Mouse (Mus musculus) hindbrain, embryonic 11.5 days (tissue): ENCODE data around the gene Nxpe3. TPM values are rescaled to one million over a fixed set of nuclear protein-coding genes. Genes with fewer than 3 reads are reported as not detected.
"Not testable (repeated sequence)": the region's sequence is repeated elsewhere in the genome, so short reads cannot be mapped to it uniquely, and the experiment has no call there.

ENCODE experiments used
- ATAC-seq: fragments of 200-750 bp; cut with Nextera tagmentation; 2 replicates; pipeline ENCODE4 v1.8.0; 2017; ENCODE audit warnings: mild to moderate bottlenecking, moderate TSS enrichment, moderate library complexity; ENCODE audit not compliant: low FRiP score
- DNase-seq: peaks from one replicate; pipeline ENCODE4 v3.0.0-alpha.2; 2015; ENCODE audit warnings: low spot score
- H3K27ac ChIP-seq: fragments of 300-500 bp; sonication (generic); 2 replicates; pipeline ENCODE4 v1.5.1; 2014; ENCODE audit warnings: mild to moderate bottlenecking, low read depth, low read length
- H3K27me3 ChIP-seq: fragments of 300-500 bp; sonication (generic); 2 replicates; pipeline ENCODE4 v1.6.1; 2014; ENCODE audit warnings: mild to moderate bottlenecking, low read length, moderate library complexity, mixed read lengths; ENCODE audit not compliant: control insufficient read depth, insufficient read depth
- H3K36me3 ChIP-seq: fragments of 300-500 bp; sonication (generic); 2 replicates; pipeline ENCODE4 v1.6.1; 2014; ENCODE audit warnings: mild to moderate bottlenecking, low read length, moderate library complexity, mixed read lengths; ENCODE audit not compliant: control insufficient read depth, insufficient read depth
- H3K4me1 ChIP-seq: fragments of 300-500 bp; sonication (generic); replicated peaks from 2 replicates; pipeline ENCODE4 v1.6.1; 2014; ENCODE audit warnings: low read length, mixed read lengths; ENCODE audit not compliant: control insufficient read depth, insufficient read depth
- H3K4me2 ChIP-seq: fragments of 300-500 bp; sonication (generic); replicated peaks from 2 replicates; pipeline ENCODE4 v1.6.1; 2014; ENCODE audit warnings: mild to moderate bottlenecking, low read depth, low read length
- H3K4me3 ChIP-seq: fragments of 300-500 bp; sonication (generic); 2 replicates; pipeline ENCODE4 v1.5.1; 2014; ENCODE audit warnings: low read depth, low read length
- H3K9ac ChIP-seq: fragments of 300-500 bp; sonication (generic); 2 replicates; pipeline ENCODE4 v1.6.1; 2014; ENCODE audit warnings: low read depth, low read length
- H3K9me3 ChIP-seq: fragments of 300-500 bp; sonication (generic); 2 replicates; pipeline ENCODE4 v1.6.1; 2016; ENCODE audit warnings: low read length; ENCODE audit not compliant: control insufficient read depth
- WGBS: fragments of 180-500 bp; shearing (Covaris S2); extraction: QIAGEN DNeasy Blood & Tissue Kit; methylation state at CpG from one replicate; pipeline ENCODE4 v1.1.7; 2014; 5-methylcytosine and 5-hydroxymethylcytosine counted together
- polyA plus RNA-seq: library from polyadenylated mRNA; unstranded; fragments of >200 nt; fragmentation: Nextera tagmentation; extraction: Ambion mirVana; gene quantifications from 2 replicates; pipeline ENCODE4 v1.2.1, GENCODE M21; 2014

The Nxpe3 gene
- polyA plus RNA-seq, 1 experiment from 2014 or later, result 1.0 TPM

DNA sequence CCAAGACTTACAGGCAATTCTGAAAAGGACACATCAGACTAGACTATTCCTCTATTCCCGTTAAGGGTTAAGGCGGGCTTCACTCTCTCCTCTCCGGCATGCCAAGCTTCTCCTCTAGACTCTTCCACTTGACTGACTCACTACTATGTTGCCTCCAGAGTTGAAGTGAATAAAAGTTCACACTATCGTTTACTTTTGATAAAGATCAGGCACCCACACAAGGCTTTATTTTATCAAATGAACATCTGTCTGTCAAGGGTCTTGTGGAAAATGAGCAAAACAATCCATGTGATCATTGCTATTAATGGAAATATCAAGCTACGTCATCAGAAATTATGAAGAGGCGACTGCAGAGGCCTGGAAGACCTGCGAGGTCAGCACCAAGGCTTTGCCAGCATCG, 47.4 kb downstream of the Nxpe3 start:
- Histone ChIP-seq H3K4me3 (no peak overlapping the region), H3K9me3 (no peaks in the 10 kb centered on the region), H3K27me3 (no peaks in the 10 kb centered on the region), H3K36me3 (0 out of 2 replicates have a peak, but pooled peaks cover 3% of the 10 kb centered on the region), H3K4me1 (no peaks in the 10 kb centered on the region), H3K9ac (no peak overlapping the region), H3K4me2 (no peak overlapping the region), H3K27ac (no peak overlapping the region)
- DNase-seq (no peak), ATAC-seq (no peak)
- WGBS, result 84% methylated on average over 8 of the region's 8 CpGs

DNA sequence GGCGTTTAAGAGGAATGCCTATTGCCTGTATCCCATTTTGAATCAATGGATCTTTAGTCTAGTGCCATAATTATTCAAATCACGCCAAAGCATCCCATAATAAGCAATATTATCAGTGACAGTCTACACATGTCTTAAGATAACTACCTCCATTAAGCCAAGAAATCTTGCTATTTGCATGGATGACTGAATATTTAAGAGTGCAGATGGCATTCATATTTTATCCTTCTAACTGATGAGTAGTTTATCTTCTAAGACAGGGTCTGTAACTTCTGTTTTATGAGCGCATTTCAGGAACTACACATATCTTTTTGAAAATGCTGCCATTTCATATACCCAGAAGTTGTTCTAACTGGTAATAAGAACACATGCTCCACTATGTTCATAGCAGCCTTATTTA, 50.2 kb downstream of the Nxpe3 start:
- Histone ChIP-seq H3K4me1 (no peaks in the 10 kb centered on the region), H3K27me3 (no peaks in the 10 kb centered on the region), H3K36me3 (0 out of 2 replicates have a peak, but pooled peaks cover 3% of the 10 kb centered on the region), H3K4me2 (no peak overlapping the region), H3K27ac (no peak overlapping the region), H3K9ac (no peak overlapping the region), H3K9me3 (no peaks in the 10 kb centered on the region), H3K4me3 (no peak overlapping the region)
- DNase-seq (no peak), ATAC-seq (no peak)
- 90% methylated on average over 3 of the region's 3 CpGs for WGBS

DNA sequence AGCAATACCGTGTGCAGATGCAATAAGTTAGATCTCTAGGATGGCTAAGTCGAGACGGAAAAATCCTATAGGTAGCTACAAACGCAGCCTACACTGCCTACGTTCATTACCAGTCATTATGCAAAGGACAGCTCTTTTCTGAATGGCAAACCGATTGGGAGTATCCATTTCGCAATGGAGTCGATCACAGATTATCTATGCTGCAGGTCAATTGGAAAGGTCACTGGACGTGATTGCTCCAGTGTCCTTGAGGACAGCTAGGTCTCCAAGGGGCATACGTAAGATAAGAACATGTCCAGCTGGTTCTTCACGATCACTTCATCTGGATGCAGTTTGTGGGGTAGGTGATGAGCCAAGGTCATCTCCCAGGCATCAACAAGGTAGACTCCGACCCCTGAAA, 51.2 kb downstream of the Nxpe3 start:
- ATAC-seq (no peak), DNase-seq (no peak)
- Histone ChIP-seq H3K36me3 (0 out of 2 replicates have a peak, but pooled peaks cover 3% of the 10 kb centered on the region), H3K27ac (no peak overlapping the region), H3K9me3 (no peaks in the 10 kb centered on the region), H3K4me2 (no peak overlapping the region), H3K27me3 (no peaks in the 10 kb centered on the region), H3K9ac (no peak overlapping the region), H3K4me3 (no peak overlapping the region), H3K4me1 (no peaks in the 10 kb centered on the region)
- WGBS, result 94% methylated on average over 12 of the region's 12 CpGs

DNA sequence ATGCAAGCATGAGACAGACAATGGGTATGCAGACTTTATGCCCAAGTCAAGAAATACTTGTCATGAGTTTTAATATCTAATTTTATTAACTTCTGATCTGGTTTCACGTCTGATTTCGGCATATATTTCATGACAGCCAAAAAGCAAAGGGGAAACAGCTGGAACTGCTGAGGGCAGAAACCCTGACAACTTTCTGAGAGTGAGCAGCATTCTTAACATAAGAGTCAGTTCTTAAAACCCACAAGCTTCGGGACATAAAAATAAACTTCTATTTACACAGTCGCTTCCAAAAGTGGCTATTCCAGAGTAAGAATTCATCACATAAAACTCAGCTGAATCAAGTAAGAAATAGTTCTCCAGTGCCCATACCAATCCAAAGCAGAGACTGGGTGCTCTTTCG, 52.0 kb downstream of the Nxpe3 start:
- H3K9me3 ChIP-seq, result no peaks in the 10 kb centered on the region
- no peak overlapping the region for H3K9ac ChIP-seq
- H3K4me2 ChIP-seq, result no peak overlapping the region
- H3K4me3 ChIP-seq, result no peak overlapping the region
- no peaks in the 10 kb centered on the region for H3K27me3 ChIP-seq
- H3K27ac ChIP-seq, result no peak overlapping the region
- H3K36me3 ChIP-seq, result 0 out of 2 replicates have a peak, but pooled peaks cover 3% of the 10 kb centered on the region
- WGBS, result 95% methylated on average over 5 of the region's 5 CpGs
- H3K4me1 ChIP-seq, result no peaks in the 10 kb centered on the region; the same call in 1 of the 2 replicates
- no peak for DNase-seq
- ATAC-seq, result no peak

DNA sequence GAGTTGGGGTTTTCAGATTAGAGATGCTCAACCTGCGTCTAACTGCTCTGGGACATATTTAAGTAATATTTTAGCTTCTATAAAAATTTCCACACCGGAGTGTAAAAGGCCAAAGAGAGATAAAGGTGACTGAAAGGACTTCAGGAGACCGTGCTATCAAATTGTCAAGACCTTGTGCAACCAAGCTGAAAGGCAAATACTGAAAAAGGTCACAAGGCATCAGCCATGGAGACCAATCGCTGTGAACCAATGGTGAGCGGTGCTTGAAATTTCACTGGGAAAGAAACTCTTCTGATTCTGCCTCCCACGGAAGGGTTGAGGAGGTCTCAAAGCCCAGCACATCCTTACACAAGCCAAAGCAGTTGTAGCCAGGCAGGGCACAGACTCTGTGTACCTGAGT, 53.6 kb downstream of the Nxpe3 start:
- Histone ChIP-seq H3K27me3 (no peaks in the 10 kb centered on the region), H3K4me1 (no peaks in the 10 kb centered on the region; the same call in 1 of the 2 replicates), H3K36me3 (0 out of 2 replicates have a peak, but pooled peaks cover 3% of the 10 kb centered on the region), H3K27ac (no peak overlapping the region), H3K4me3 (no peak overlapping the region), H3K9me3 (no peaks in the 10 kb centered on the region), H3K9ac (no peak overlapping the region), H3K4me2 (no peak overlapping the region)
- ATAC-seq, result no peak
- DNase-seq, result no peak
- 93% methylated on average over 6 of the region's 6 CpGs for WGBS

DNA sequence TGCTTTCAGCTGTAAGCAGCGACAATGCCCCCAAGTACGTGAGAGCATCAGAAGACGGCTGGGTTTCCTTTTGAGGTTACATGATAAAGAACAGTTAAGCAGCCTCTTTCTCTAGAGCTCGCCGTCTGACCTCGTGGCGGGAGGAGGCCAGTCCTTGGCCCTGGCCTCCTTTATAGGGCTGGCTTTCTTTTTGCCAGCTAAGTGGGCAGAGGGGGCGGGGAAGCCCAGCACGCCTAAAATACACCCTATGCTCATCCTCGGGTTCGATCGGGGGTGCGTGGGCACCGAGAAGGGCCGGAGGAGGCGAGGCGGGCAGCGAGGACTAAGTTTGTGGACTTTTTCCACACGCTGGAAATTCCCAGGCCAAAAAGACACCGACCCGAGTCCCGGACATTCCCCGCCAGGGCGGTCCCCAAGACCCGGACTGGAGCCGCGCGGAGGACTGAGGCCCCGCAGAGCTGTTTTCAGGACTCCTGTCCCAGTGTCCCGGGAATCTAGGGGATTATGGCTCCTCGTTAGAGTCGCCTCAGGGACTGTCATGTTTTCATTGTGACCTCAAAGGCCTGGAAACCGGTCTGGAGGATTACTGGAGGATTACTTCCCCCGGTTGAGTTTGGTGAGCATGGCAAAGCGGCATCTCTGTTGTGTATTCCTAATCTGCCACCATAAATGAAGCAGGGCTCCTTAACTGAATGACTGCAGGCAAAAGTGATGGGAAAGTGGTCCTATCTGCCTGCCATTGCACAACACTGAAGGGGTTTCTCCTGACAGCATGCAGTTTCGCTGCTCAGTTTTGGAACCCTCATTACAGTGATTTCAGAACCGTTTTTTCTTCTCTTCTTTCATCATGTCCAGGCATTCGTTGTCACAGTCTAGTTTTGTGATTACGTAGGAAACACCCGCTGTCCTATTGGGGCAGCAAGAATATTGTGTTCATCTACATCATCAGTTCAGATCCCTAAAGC, 56.3 kb downstream of the Nxpe3 start, which contains the start of gene Nfkbiz:
Gene Nfkbiz (minus strand): TSS at position 390 of the 965 bp plus-strand sequence.
- H3K27ac ChIP-seq, result peak within 1 kb of the TSS; percentile 69; the same call in 1 of the 2 replicates
- no peaks in the 10 kb centered on the region for H3K36me3 ChIP-seq
- H3K4me2 ChIP-seq, result peak within 1 kb of the TSS; percentile 62
- peak within 1 kb of the TSS; percentile 52 for H3K4me3 ChIP-seq
- ATAC-seq (peak; percentile 96), DNase-seq (peak; percentile 88)
- peak within 1 kb of the TSS; percentile 80 for H3K9ac ChIP-seq
- H3K4me1 ChIP-seq, result no peaks in the 10 kb centered on the region; the same call in 1 of the 2 replicates
- H3K9me3 ChIP-seq, result no peaks in the 10 kb centered on the region
- H3K27me3 ChIP-seq, result no peaks in the 10 kb centered on the region
- WGBS, result under 1% methylated on average over 40 of the region's 40 CpGs

DNA sequence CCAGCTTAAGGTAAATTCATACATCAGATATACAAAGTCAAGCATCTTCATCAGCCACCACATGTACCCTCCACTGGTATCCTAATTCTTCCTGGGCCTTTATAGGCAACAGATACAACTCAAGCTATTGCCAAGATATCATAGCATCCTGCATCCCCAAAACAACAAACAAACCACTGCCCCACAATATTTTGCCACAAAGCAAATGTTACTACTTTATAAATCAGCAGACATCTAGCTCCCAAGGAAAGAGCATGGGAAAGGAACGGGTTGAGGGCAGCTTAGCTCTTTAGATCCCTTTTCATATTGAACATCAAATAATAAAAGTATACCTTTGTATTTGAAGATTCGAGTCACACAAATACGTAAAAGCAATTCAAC, 57.0 kb downstream of the Nxpe3 start:
- WGBS, result 19% methylated on average over 3 of the region's 3 CpGs
- Histone ChIP-seq H3K9me3 (no peaks in the 10 kb centered on the region), H3K27ac (no peak overlapping the region), H3K4me3 (peak overlapping the region; percentile 52), H3K4me2 (peak overlapping the region; percentile 62), H3K27me3 (no peaks in the 10 kb centered on the region), H3K36me3 (no peaks in the 10 kb centered on the region), H3K9ac (peak overlapping the region; percentile 80), H3K4me1 (no peaks in the 10 kb centered on the region; the same call in 1 of the 2 replicates)
- ATAC-seq, result no peak
- no peak for DNase-seq

DNA sequence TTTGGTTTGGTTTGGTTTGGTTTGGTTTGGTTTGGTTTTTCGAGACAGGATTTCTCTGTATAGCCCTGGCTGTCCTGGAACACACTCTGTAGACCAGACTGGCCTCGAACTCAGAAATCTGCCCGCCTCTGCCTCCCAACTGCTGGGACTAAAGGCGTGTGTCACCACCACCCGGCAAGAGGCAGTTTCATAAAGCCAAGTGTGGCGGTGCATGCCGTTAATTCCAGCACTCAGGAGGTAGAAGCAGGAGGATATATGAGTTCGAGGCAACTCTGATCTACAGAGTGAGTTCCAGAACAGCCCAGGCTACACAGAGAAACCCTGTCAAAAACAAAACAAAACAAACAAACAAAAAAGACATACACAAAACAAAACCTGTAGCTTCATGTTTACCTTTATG, 57.4 kb downstream of the Nxpe3 start:
- H3K27me3 ChIP-seq, H3K4me3 ChIP-seq, H3K9ac ChIP-seq, H3K4me1 ChIP-seq, H3K36me3 ChIP-seq, DNase-seq, ATAC-seq, H3K9me3 ChIP-seq, H3K27ac ChIP-seq: not testable (repeated sequence)
- WGBS, result 94% methylated on average over 8 of the region's 8 CpGs
- H3K4me2 ChIP-seq, result peak overlapping the region; percentile 62; the same call in 1 of the 2 replicates
